ENCODE assay signal across 10 mouse cellular contexts in genomic region chr12:79092569-79092968, GRCm38 (mm10). TPM values are rescaled to one million over a fixed set of nuclear protein-coding genes. Genes with fewer than 3 reads are reported as not detected.
DNase-seq lines count a peak whose midpoint lies in the region; ATAC-seq and TF ChIP-seq lines count a peak whose summit lies in the region.
"Had no signal": no experiment of that assay in that cellular context is flagged by ENCODE, and none has a peak within 500 bp of the region (broad histone marks: within the 10 kb centered on the region; RNA-seq: fewer than 3 reads in every experiment).

No protein-coding gene starts in this region.

- 47% methylated on average over 4 of the region's 4 CpGs for WGBS in hindbrain, postnatal 0 days
- WGBS in hindbrain, embryonic 10.5 days = 58% methylated on average over 4 of the region's 4 CpGs
- 37% methylated on average over 4 of the region's 4 CpGs for WGBS in embryonic facial prominence, embryonic 14.5 days
- 13% methylated on average over 4 of the region's 4 CpGs for WGBS in lung, adult 2 months
- 41% methylated on average over 4 of the region's 4 CpGs for WGBS in neural tube, embryonic 15.5 days

- no peaks in the 10 kb centered on the region for H3K27me3 ChIP-seq in hindbrain, postnatal 0 days (ENCODE audit: insufficient read depth, low read length)
- H3K27me3 ChIP-seq in hindbrain, embryonic 10.5 days (ENCODE audit: insufficient read depth, poor library complexity, severe bottlenecking) = no peaks in the 10 kb centered on the region
- no peaks in the 10 kb centered on the region for H3K27me3 ChIP-seq in Patski
- H3K27me3 ChIP-seq in embryonic facial prominence, embryonic 14.5 days (replicated peaks; ENCODE audit: control insufficient read depth, insufficient read depth, low read length) = no peaks in the 10 kb centered on the region
- H3K27me3 ChIP-seq in neural tube, embryonic 15.5 days (replicated peaks) = no peaks in the 10 kb centered on the region
- H3K27me3 ChIP-seq: embryonic facial prominence, embryonic 15.5 days; lung, embryonic 15.5 days had no signal

- ATAC-seq in hindbrain, postnatal 0 days = no peak
- ATAC-seq in Patski = no peak
- no peak for ATAC-seq in embryonic facial prominence, embryonic 14.5 days (ENCODE audit: low read depth)
- no peak for ATAC-seq in neural tube, embryonic 15.5 days (ENCODE audit: low FRiP score)

- no peak for DNase-seq in hindbrain, postnatal 0 days (ENCODE audit: low spot score)
- DNase-seq in hindbrain, embryonic 10.5 days (ENCODE audit: low spot score) = no peak
- no peak for DNase-seq in Patski (ENCODE audit: low read depth, low spot score)
- peak; percentile 30 for DNase-seq in embryonic facial prominence, embryonic 14.5 days (ENCODE audit: low spot score)
- peak; percentile 71 for DNase-seq in kidney, postnatal 14 days
- peak; percentile 69 for DNase-seq in lung, adult 2 months
- peak; percentile 52 for DNase-seq in spleen, adult 12 weeks (ENCODE audit: low spot score)

- in situ Hi-C loops in Patski (cut with MboI; ENCODE audit: low pct_unique_long_range_greater_than_20kb) = loop anchor here (25.0 kb wide), 2 partner anchors 1030 to 1855 kb away; partner anchors contain the start of gene Fut8

- CTCF ChIA-PET in Patski (lab: Charles Lee) = interaction anchor here (0.6 to 7.1 kb wide), 3 partner anchors 69 to 184 kb away, joined by 3 to 39 read pairs (median 4); no protein-coding TSS in a partner anchor

- no peak overlapping the region for H3K9ac ChIP-seq in hindbrain, postnatal 0 days (replicated peaks; ENCODE audit: low read length)
- no peak overlapping the region for H3K9ac ChIP-seq in embryonic facial prominence, embryonic 14.5 days (ENCODE audit: low read depth, low read length)
- no peak overlapping the region for H3K9ac ChIP-seq in neural tube, embryonic 15.5 days (replicated peaks)
- H3K9ac ChIP-seq: embryonic facial prominence, embryonic 15.5 days; lung, embryonic 15.5 days had no signal

- no peaks in the 10 kb centered on the region for H3K36me3 ChIP-seq in hindbrain, postnatal 0 days (ENCODE audit: insufficient read depth, low read length)
- H3K36me3 ChIP-seq in hindbrain, embryonic 10.5 days = no peaks in the 10 kb centered on the region
- H3K36me3 ChIP-seq in embryonic facial prominence, embryonic 14.5 days (ENCODE audit: control insufficient read depth, insufficient read depth, low read length) = no peaks in the 10 kb centered on the region
- no peaks in the 10 kb centered on the region for H3K36me3 ChIP-seq in neural tube, embryonic 15.5 days
- H3K36me3 ChIP-seq: embryonic facial prominence, embryonic 15.5 days; lung, embryonic 15.5 days had no signal

- POLR2A ChIA-PET in Patski (lab: Charles Lee) = no interaction called here

- no peaks in the 10 kb centered on the region for H3K9me3 ChIP-seq in hindbrain, postnatal 0 days (ENCODE audit: low read length)
- no peaks in the 10 kb centered on the region for H3K9me3 ChIP-seq in hindbrain, embryonic 10.5 days
- no peaks in the 10 kb centered on the region for H3K9me3 ChIP-seq in embryonic facial prominence, embryonic 14.5 days (ENCODE audit: control insufficient read depth, low read length)
- no peaks in the 10 kb centered on the region for H3K9me3 ChIP-seq in neural tube, embryonic 15.5 days (replicated peaks)
- H3K9me3 ChIP-seq: embryonic facial prominence, embryonic 15.5 days; lung, embryonic 15.5 days had no signal

- no peak overlapping the region for H3K4me3 ChIP-seq in hindbrain, postnatal 0 days (ENCODE audit: low read length)
- no peak overlapping the region for H3K4me3 ChIP-seq in hindbrain, embryonic 10.5 days
- no peak overlapping the region for H3K4me3 ChIP-seq in embryonic facial prominence, embryonic 14.5 days (ENCODE audit: low read depth, low read length)
- H3K4me3 ChIP-seq in lung, adult 2 months (replicated peaks; ENCODE audit: extremely low read depth, low read depth, low read length) = no peak overlapping the region
- H3K4me3 ChIP-seq in neural tube, embryonic 15.5 days (replicated peaks) = no peak overlapping the region
- H3K4me3 ChIP-seq: embryonic facial prominence, embryonic 15.5 days; lung, embryonic 15.5 days had no signal

- no peak overlapping the region for H3K4me2 ChIP-seq in hindbrain, postnatal 0 days (ENCODE audit: low read depth, low read length)
- H3K4me2 ChIP-seq in embryonic facial prominence, embryonic 14.5 days (ENCODE audit: low read depth, low read length) = no peak overlapping the region
- H3K4me2 ChIP-seq in neural tube, embryonic 15.5 days = no peak overlapping the region
- H3K4me2 ChIP-seq: embryonic facial prominence, embryonic 15.5 days; lung, embryonic 15.5 days had no signal

- H3K4me1 ChIP-seq in hindbrain, postnatal 0 days (ENCODE audit: insufficient read depth, low read length) = no peaks in the 10 kb centered on the region
- peaks cover 13% of the 10 kb centered on the region for H3K4me1 ChIP-seq in hindbrain, embryonic 10.5 days (replicated peaks)
- peaks cover 6% of the 10 kb centered on the region for H3K4me1 ChIP-seq in embryonic facial prominence, embryonic 14.5 days (ENCODE audit: control insufficient read depth, insufficient read depth, low read length)
- H3K4me1 ChIP-seq in lung, adult 2 months (ENCODE audit: control insufficient read depth, insufficient read depth, low read length) = no peaks in the 10 kb centered on the region; the same call in 1 of the 2 replicates
- H3K4me1 ChIP-seq in neural tube, embryonic 15.5 days = peaks cover 13% of the 10 kb centered on the region

- no peak for TF ChIP-seq POLR2A in lung, adult 2 months (IDR thresholded peaks at IDR 0.05; ENCODE audit: borderline replicate concordance, extremely low read depth, low read depth, low read length)

- H3K27ac ChIP-seq in hindbrain, postnatal 0 days = no peak overlapping the region
- no peak overlapping the region for H3K27ac ChIP-seq in hindbrain, embryonic 10.5 days
- no peak overlapping the region for H3K27ac ChIP-seq in embryonic facial prominence, embryonic 14.5 days (replicated peaks; ENCODE audit: low read depth, low read length)
- no peak overlapping the region for H3K27ac ChIP-seq in neural tube, embryonic 15.5 days (replicated peaks)
- H3K27ac ChIP-seq: embryonic facial prominence, embryonic 15.5 days; lung, embryonic 15.5 days had no signal

- peak; percentile 56 for TF ChIP-seq CTCF in hindbrain, postnatal 0 days (IDR thresholded peaks at IDR 0.05; ENCODE audit: low read depth)
- TF ChIP-seq CTCF in Patski (IDR thresholded peaks at IDR 0.05) = peak; percentile 70
- peak; percentile 83 for TF ChIP-seq CTCF in lung, adult 2 months (IDR thresholded peaks at IDR 0.05; ENCODE audit: insufficient read depth, low read length)

RNA-seq across cellular contexts. Expression of gene Pigh, which starts 3.1 kb away (rescaled TPM):
- total RNA-seq in hindbrain, postnatal 0 days (2014; rRNA removed) = 25.0 and 41.9 TPM in 2 replicates
- 12.8 TPM in 2 replicates for polyA plus RNA-seq in hindbrain, postnatal 0 days (2015; fragmentation: Nextera tagmentation; extraction: Ambion mirVana)
- polyA plus RNA-seq in hindbrain, embryonic 10.5 days (2016; fragmentation: Nextera tagmentation; extraction: Ambion mirVana) = 28.6 and 32.4 TPM in 2 replicates
- polyA plus RNA-seq in Patski (2021) = 18.8 TPM
- 20.1 and 24.5 TPM in 2 replicates for polyA plus RNA-seq in embryonic facial prominence, embryonic 14.5 days (2014; fragmentation: Nextera tagmentation; extraction: Ambion mirVana)
- polyA plus RNA-seq in lung, adult 2 months (2012; rRNA removed) = 12.9 and 15.0 TPM in 2 replicates
- polyA plus RNA-seq in neural tube, embryonic 15.5 days (2015; fragmentation: Nextera tagmentation; extraction: Ambion mirVana) = 18.0 and 22.4 TPM in 2 replicates

RNA-seq across cellular contexts. Expression of gene Arg2, which starts 38.0 kb away (rescaled TPM):
- total RNA-seq in hindbrain, postnatal 0 days (2014; rRNA removed) = 9.8 and 10.1 TPM in 2 replicates
- 19.5 and 20.5 TPM in 2 replicates for polyA plus RNA-seq in hindbrain, postnatal 0 days (2015; fragmentation: Nextera tagmentation; extraction: Ambion mirVana)
- polyA plus RNA-seq in hindbrain, embryonic 10.5 days (2016; fragmentation: Nextera tagmentation; extraction: Ambion mirVana) = 4.4 TPM in 2 replicates
- polyA plus RNA-seq in Patski (2021) = 20.4 TPM
- 2.2 and 2.9 TPM in 2 replicates for polyA plus RNA-seq in embryonic facial prominence, embryonic 14.5 days (2014; fragmentation: Nextera tagmentation; extraction: Ambion mirVana)
- 4.0 and 4.7 TPM in 2 replicates for polyA plus RNA-seq in lung, adult 2 months (2012; rRNA removed)
- 27.2 and 30.5 TPM in 2 replicates for polyA plus RNA-seq in neural tube, embryonic 15.5 days (2015; fragmentation: Nextera tagmentation; extraction: Ambion mirVana)

Comparison
In these comparisons a context has a peak if more than half of its experiments do, and no peak if none do; other contexts are left out.
1. DNase-seq: peak in embryonic facial prominence, embryonic 14.5 days (single experiment), kidney, postnatal 14 days (single experiment), lung, adult 2 months (single experiment) and spleen, adult 12 weeks (single experiment); none in hindbrain, postnatal 0 days (single experiment), hindbrain, embryonic 10.5 days (single experiment) and Patski (single experiment).
2. Peak in every context shown above with its lines, with median percentiles within 50 percentile points of each other: CTCF ChIP-seq.